Mouse (Mus musculus) cerebellum, adult 2 months (tissue): ENCODE data around the gene Srr.

Experiments used
- CTCF ChIP-seq: fragments of 200-500 bp; IDR thresholded peaks from 2 replicates; pipeline ENCODE4 v1.5.1; 2011; ENCODE audit warnings: low read depth, mild to moderate bottlenecking, control low read depth, low read length, moderate library complexity, borderline replicate concordance; ENCODE audit not compliant: insufficient read depth
- POLR2A ChIP-seq: fragments of 200-500 bp; IDR thresholded peaks from 2 replicates; pipeline ENCODE4 v1.6.1; 2011; ENCODE audit warnings: low read length, control low read depth, borderline replicate concordance; ENCODE audit not compliant: insufficient read depth

GRCm38 (mm10) chr11:74870991-74871622, 54.6 kb downstream of the Srr start:
- TF ChIP-seq CTCF = no peak
- no peak for TF ChIP-seq POLR2A
